Mouse (Mus musculus) midbrain, embryonic 13.5 days (tissue): Measurements from ENCODE around the gene Pdzd2. TPM values are rescaled to one million over a fixed set of nuclear protein-coding genes. Genes with fewer than 3 reads are reported as not detected.
A peak's percentile ranks its signal among the peaks of the same experiment; 100 is the strongest.

Experiments
- ATAC-seq: fragments of 200-750 bp; cut with Nextera tagmentation; 2 replicates; pipeline ENCODE4 v1.8.0; 2017; ENCODE audit warnings: mild to moderate bottlenecking, moderate TSS enrichment, moderate library complexity
- H3K27ac ChIP-seq: fragments of 300-500 bp; sonication (generic); 2 replicates; pipeline ENCODE4 v1.5.1; 2015; ENCODE audit warnings: inconsistent platforms, mild to moderate bottlenecking, moderate library complexity
- H3K27me3 ChIP-seq: fragments of 300-500 bp; sonication (generic); 2 replicates; pipeline ENCODE4 v1.6.1; 2015; ENCODE audit warnings: mild to moderate bottlenecking, inconsistent platforms
- H3K36me3 ChIP-seq: fragments of 300-500 bp; sonication (generic); 2 replicates; pipeline ENCODE4 v1.6.1; 2015; ENCODE audit warnings: mild to moderate bottlenecking, inconsistent platforms
- H3K4me1 ChIP-seq: fragments of 300-500 bp; sonication (generic); replicated peaks from 2 replicates; pipeline ENCODE4 v1.6.1; 2015; ENCODE audit warnings: inconsistent platforms
- H3K4me2 ChIP-seq: fragments of 300-500 bp; sonication (generic); replicated peaks from 2 replicates; pipeline ENCODE4 v1.6.1; 2015; ENCODE audit warnings: moderate library complexity, mild to moderate bottlenecking, inconsistent platforms
- H3K4me3 ChIP-seq: fragments of 300-500 bp; sonication (generic); replicated peaks from 2 replicates; pipeline ENCODE4 v1.5.1; 2015; ENCODE audit warnings: mild to moderate bottlenecking, inconsistent platforms
- H3K9ac ChIP-seq: fragments of 300-500 bp; sonication (generic); replicated peaks from 2 replicates; pipeline ENCODE4 v1.6.1; 2015; ENCODE audit warnings: mild to moderate bottlenecking, inconsistent platforms
- H3K9me3 ChIP-seq: fragments of 300-500 bp; sonication (generic); 2 replicates; pipeline ENCODE4 v1.6.1; 2016; ENCODE audit warnings: mild to moderate bottlenecking, inconsistent platforms
- WGBS: fragments of 180-500 bp; shearing (Covaris S2); methylation state at CpG from one replicate; pipeline ENCODE4 v1.1.7; 2015; 5-methylcytosine and 5-hydroxymethylcytosine counted together
- polyA plus RNA-seq: library from polyadenylated mRNA; unstranded; fragments of >200 nt; fragmentation: Nextera tagmentation; extraction: Ambion mirVana; gene quantifications from 2 replicates; pipeline ENCODE4 v1.2.1, GENCODE M21; 2015

The Pdzd2 gene
- polyA plus RNA-seq, 1 experiment from 2014 or later, result 9.7 TPM

- Histone ChIP-seq H3K27me3 (no peaks in the 10 kb centered on the region), H3K9me3 (no peaks in the 10 kb centered on the region), H3K4me2 (no peak overlapping the region), H3K9ac (no peak overlapping the region), H3K4me3 (no peak overlapping the region), H3K36me3 (no peaks in the 10 kb centered on the region), H3K27ac (no peak overlapping the region), H3K4me1 (peaks cover 5% of the 10 kb centered on the region; the same call in 1 of the 2 replicates)
- WGBS, result 5% methylated on average over 5 of the region's 5 CpGs
- ATAC-seq, result peak; percentile 93
These were observed 153.6 kb downstream of the Pdzd2 start for GRCm38 (mm10) chr15:12586154-12586553.

GRCm38 (mm10) chr15:12583051-12583450 lies 156.7 kb downstream of the Pdzd2 start:
- Histone ChIP-seq H3K4me1 (peaks cover 5% of the 10 kb centered on the region; the same call in 1 of the 2 replicates), H3K4me3 (no peak overlapping the region), H3K27ac (no peak overlapping the region), H3K36me3 (no peaks in the 10 kb centered on the region), H3K9me3 (no peaks in the 10 kb centered on the region), H3K4me2 (no peak overlapping the region), H3K27me3 (no peaks in the 10 kb centered on the region), H3K9ac (no peak overlapping the region)
- no peak for ATAC-seq
- 72% methylated on average over 3 of the region's 3 CpGs for WGBS

DNA sequence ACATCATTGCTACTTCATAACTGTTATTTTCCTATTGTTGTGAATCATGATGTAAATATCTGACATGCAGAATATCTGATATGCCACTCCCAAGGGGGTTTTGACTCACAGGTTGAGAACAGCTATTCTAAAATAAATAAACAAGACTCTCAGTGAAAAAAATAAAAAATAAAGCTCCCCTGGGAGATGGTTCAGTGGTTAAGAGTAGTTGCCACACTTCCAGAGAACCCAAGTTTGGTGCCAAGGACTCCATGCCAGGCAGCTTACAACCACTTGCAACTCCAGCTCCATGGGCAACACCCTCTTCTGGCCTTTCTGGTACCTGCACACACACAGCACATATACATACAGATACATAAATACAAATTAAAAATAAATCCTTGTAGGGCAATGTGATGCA lies 157.3 kb downstream of the Pdzd2 start:
- no peak overlapping the region for H3K9ac ChIP-seq
- H3K36me3 ChIP-seq, result no peaks in the 10 kb centered on the region
- no peak overlapping the region for H3K4me2 ChIP-seq
- ATAC-seq, result no peak
- H3K9me3 ChIP-seq, result no peaks in the 10 kb centered on the region
- no peak overlapping the region for H3K4me3 ChIP-seq
- H3K27ac ChIP-seq, result no peak overlapping the region
- H3K27me3 ChIP-seq, result no peaks in the 10 kb centered on the region
- H3K4me1 ChIP-seq, result peaks cover 7% of the 10 kb centered on the region

DNA sequence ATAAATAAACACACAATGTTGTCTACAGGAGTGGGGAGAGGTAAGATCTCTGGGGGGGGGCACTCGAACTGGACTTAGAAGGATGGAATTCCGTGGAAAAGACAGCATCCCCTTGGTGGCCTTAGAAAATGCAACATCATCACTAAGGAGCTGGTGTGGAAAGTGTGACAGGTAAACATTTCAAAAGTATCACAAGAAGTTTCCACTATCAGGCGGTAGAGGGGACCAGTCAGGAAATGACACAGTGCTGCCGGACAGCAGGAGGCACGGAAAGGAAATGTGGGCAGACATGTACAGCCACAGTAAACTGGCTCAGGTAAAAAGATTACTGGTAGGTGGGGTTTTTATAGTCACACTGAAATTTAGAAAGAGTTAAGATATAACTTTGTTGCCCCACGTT lies 160.5 kb downstream of the Pdzd2 start:
- H3K4me3 ChIP-seq, result no peak overlapping the region
- ATAC-seq, result no peak
- no peaks in the 10 kb centered on the region for H3K36me3 ChIP-seq
- H3K4me2 ChIP-seq, result no peak overlapping the region
- H3K9ac ChIP-seq, result no peak overlapping the region
- no peak overlapping the region for H3K27ac ChIP-seq
- H3K4me1 ChIP-seq, result peaks cover 11% of the 10 kb centered on the region
- no peaks in the 10 kb centered on the region for H3K9me3 ChIP-seq
- H3K27me3 ChIP-seq, result no peaks in the 10 kb centered on the region
- WGBS, result 86% methylated on average over 6 of the region's 6 CpGs

DNA sequence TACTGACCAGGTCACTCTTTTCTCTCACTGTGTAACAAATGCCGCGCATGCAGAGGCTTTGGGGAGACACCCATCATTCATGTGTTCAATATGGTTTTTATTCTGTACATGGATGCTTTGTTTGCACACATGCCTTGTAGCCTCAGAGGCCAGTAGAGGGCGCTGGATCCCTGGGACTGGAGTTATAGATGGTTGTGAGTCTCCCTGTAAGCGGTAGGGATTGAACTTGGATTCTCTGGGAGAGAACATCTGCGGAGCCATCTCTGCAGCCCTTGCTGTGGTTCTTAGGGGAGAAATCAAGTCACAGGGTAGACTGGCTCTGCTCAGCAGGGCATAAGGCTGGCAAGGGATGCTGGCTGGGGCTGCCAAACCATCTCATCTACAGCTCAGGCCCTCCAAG lies 161.4 kb downstream of the Pdzd2 start:
- ATAC-seq, result peak; percentile 37
- Histone ChIP-seq H3K36me3 (no peaks in the 10 kb centered on the region), H3K4me1 (peaks cover 11% of the 10 kb centered on the region), H3K27me3 (no peaks in the 10 kb centered on the region), H3K27ac (no peak overlapping the region), H3K9me3 (no peaks in the 10 kb centered on the region), H3K9ac (no peak overlapping the region), H3K4me3 (no peak overlapping the region), H3K4me2 (no peak overlapping the region)
- 48% methylated on average over 5 of the region's 5 CpGs for whole genome bisulfite sequencing

DNA sequence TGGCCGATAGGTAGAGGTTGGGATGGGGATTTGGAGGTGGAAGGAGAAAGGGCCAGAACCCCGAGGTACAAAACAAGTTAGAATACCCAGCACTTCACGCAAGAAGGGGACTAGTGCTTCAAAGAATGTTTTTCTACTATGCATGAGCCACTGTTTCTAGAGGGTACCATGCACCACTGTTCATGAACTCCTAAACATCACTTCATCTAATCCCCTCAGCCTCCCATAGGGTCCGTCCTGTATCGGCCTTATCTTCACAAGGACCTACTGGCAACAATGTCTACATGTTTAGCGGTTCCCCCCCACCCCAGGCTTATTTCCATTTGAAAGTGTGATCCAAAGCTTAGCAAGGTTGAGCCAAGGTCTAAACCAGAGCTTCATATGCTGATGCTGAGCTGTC lies 162.0 kb downstream of the Pdzd2 start:
- peak; percentile 68 for ATAC-seq
- Histone ChIP-seq H3K9me3 (no peaks in the 10 kb centered on the region), H3K4me3 (no peak overlapping the region), H3K9ac (no peak overlapping the region), H3K4me2 (peak overlapping the region; percentile 42; the same call in 1 of the 2 replicates), H3K36me3 (no peaks in the 10 kb centered on the region), H3K27me3 (no peaks in the 10 kb centered on the region), H3K4me1 (peaks cover 11% of the 10 kb centered on the region), H3K27ac (0 out of 2 replicates have a peak overlapping the region, but pooled peaks have one; percentile 2)
- WGBS, result 51% methylated on average over 6 of the region's 6 CpGs

DNA sequence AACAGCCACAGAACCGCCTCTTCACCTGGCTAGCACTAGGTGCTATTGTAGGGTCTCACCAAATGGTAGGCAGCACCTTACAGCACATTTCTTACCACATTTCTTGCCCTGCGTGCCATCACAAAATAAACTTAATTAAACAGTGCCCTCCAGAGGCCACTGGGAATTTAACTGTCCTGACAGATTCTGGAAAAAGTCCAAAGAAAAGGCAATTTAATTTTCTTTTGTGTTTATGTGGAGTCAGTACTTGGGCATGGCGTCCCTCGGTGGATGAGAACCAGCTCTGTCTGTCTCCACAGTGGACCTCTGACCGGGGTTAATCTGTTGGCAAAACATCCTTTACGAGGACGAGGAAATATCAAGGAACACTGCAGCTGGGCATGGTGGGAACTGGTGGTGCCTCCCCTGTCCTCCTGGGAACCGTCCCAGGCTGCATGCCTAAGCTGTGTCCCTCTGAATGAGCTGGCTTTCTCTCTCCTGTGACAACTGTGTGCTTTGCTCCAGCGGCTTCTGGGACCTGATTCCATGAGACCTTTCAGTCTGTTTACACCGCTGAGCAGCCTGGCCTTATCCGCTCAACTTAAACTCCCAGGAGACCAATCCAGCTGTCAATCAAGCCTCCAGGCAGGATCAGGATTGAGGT lies 162.5 kb downstream of the Pdzd2 start:
- peak overlapping the region; percentile 42 for H3K4me2 ChIP-seq
- no peaks in the 10 kb centered on the region for H3K36me3 ChIP-seq
- WGBS, result 13% methylated on average over 11 of the region's 11 CpGs
- H3K4me3 ChIP-seq, result no peak overlapping the region
- H3K27me3 ChIP-seq, result no peaks in the 10 kb centered on the region
- peak; percentile 88 for ATAC-seq
- H3K9ac ChIP-seq, result no peak overlapping the region
- H3K4me1 ChIP-seq, result peaks cover 11% of the 10 kb centered on the region
- no peaks in the 10 kb centered on the region for H3K9me3 ChIP-seq
- 0 out of 2 replicates have a peak overlapping the region, but pooled peaks have one; percentile 2 for H3K27ac ChIP-seq

- ATAC-seq, result no peak
- Histone ChIP-seq H3K4me3 (no peak overlapping the region), H3K36me3 (no peaks in the 10 kb centered on the region), H3K9me3 (no peaks in the 10 kb centered on the region), H3K4me1 (peaks cover 11% of the 10 kb centered on the region), H3K9ac (no peak overlapping the region), H3K27ac (no peak overlapping the region), H3K4me2 (no peak overlapping the region), H3K27me3 (no peaks in the 10 kb centered on the region)
- 87% methylated on average over 3 of the region's 3 CpGs for WGBS
These were observed 166.1 kb downstream of the Pdzd2 start for GRCm38 (mm10) chr15:12573621-12574020.

- no peaks in the 10 kb centered on the region for H3K36me3 ChIP-seq
- no peak for ATAC-seq
- 63% methylated on average over 4 of the region's 4 CpGs for WGBS
- H3K4me2 ChIP-seq, result no peak overlapping the region
- H3K4me3 ChIP-seq, result no peak overlapping the region
- H3K27ac ChIP-seq, result no peak overlapping the region
- no peak overlapping the region for H3K9ac ChIP-seq
- H3K4me1 ChIP-seq, result no peaks in the 10 kb centered on the region
- no peaks in the 10 kb centered on the region for H3K27me3 ChIP-seq
- no peaks in the 10 kb centered on the region for H3K9me3 ChIP-seq
These were observed 168.6 kb downstream of the Pdzd2 start for GRCm38 (mm10) chr15:12571168-12571567.

- ATAC-seq, result no peak
- H3K36me3 ChIP-seq, result no peaks in the 10 kb centered on the region
- H3K4me3 ChIP-seq, result no peak overlapping the region
- no peaks in the 10 kb centered on the region for H3K9me3 ChIP-seq
- WGBS, result 91% methylated on average over 11 of the region's 11 CpGs
- no peaks in the 10 kb centered on the region for H3K27me3 ChIP-seq
- no peak overlapping the region for H3K27ac ChIP-seq
- H3K4me2 ChIP-seq, result no peak overlapping the region
- H3K4me1 ChIP-seq, result no peaks in the 10 kb centered on the region
- no peak overlapping the region for H3K9ac ChIP-seq
These were observed 172.9 kb downstream of the Pdzd2 start for GRCm38 (mm10) chr15:12566637-12567440.

- no peaks in the 10 kb centered on the region for H3K27me3 ChIP-seq
- H3K4me2 ChIP-seq, result no peak overlapping the region
- H3K36me3 ChIP-seq, result no peaks in the 10 kb centered on the region
- no peak overlapping the region for H3K27ac ChIP-seq
- H3K9ac ChIP-seq, result no peak overlapping the region
- no peak overlapping the region for H3K4me3 ChIP-seq
- no peaks in the 10 kb centered on the region for H3K9me3 ChIP-seq
- no peaks in the 10 kb centered on the region for H3K4me1 ChIP-seq
- no peak for ATAC-seq
- 92% methylated on average over 8 of the region's 8 CpGs for WGBS
These were observed 174.4 kb downstream of the Pdzd2 start for GRCm38 (mm10) chr15:12565281-12565680.

DNA sequence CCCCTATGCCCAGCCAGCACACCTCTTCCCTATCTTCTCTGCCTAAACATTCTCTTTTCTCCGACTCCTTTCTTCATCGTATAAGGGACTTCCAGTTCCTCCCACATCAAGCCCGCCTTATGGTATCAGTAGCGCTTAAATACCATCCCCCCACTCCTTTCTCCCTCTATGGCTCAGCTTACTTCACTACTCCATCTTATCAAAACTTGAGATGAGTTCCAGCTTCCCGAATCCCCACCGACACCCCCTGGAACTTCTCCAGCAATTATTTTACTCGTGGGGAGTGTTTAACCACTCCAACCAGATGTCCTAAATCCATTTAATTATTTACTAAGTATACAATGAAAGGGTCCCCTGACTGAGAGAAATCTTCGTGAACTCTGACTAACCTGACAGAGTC lies 179.2 kb downstream of the Pdzd2 start:
- H3K27ac ChIP-seq, result no peak overlapping the region
- no peak overlapping the region for H3K4me3 ChIP-seq
- H3K36me3 ChIP-seq, result no peaks in the 10 kb centered on the region
- WGBS, result 75% methylated on average over 8 of the region's 8 CpGs
- no peaks in the 10 kb centered on the region for H3K4me1 ChIP-seq
- no peak overlapping the region for H3K4me2 ChIP-seq
- no peaks in the 10 kb centered on the region for H3K27me3 ChIP-seq
- no peak overlapping the region for H3K9ac ChIP-seq
- ATAC-seq, result no peak
- H3K9me3 ChIP-seq, result no peaks in the 10 kb centered on the region
